Mouse (Mus musculus) CH12.LX (cell line): ENCODE measurements at regions not wholly inside any gene's neighbourhood (a gene's known extent, or its start where the extent isn't known, plus 50 kb on each side); places are given as distances from the start of the nearest gene placed in this dataset.

Experiments used
- DNase-seq: peaks from one replicate; pipeline ENCODE4 v3.0.0-alpha.2; 2013; ENCODE audit errors: extremely low read depth
- H3K27ac ChIP-seq: 2 replicates; pipeline ENCODE4 v1.5.1; 2012; ENCODE audit warnings: low read depth, mild to moderate bottlenecking, control low read depth, moderate library complexity; ENCODE audit not compliant: insufficient read depth
- H3K27me3 ChIP-seq: replicated peaks from 2 replicates; pipeline ENCODE3; 2012; ENCODE audit warnings: inconsistent platforms
- H3K36me3 ChIP-seq, 2 experiments: replicated peaks in 1 of 2; 2 replicates each; pipeline versions ENCODE3 to v1.6.1; 2012; ENCODE audit warnings: inconsistent platforms in 1 of 2, low read length in 1 of 2, mild to moderate bottlenecking in 1 of 2, mixed read lengths in 1 of 2, moderate library complexity in 1 of 2; ENCODE audit not compliant: control insufficient read depth in 1 of 2, insufficient read depth in 1 of 2
- H3K4me1 ChIP-seq, 2 experiments: 2 replicates each; pipeline ENCODE4 v1.6.1; 2012; ENCODE audit warnings: inconsistent platforms in 1 of 2, moderate library complexity in 1 of 2; ENCODE audit not compliant: insufficient read depth in 2 of 2, control insufficient read depth in 1 of 2
- H3K4me2 ChIP-seq: 2 replicates; pipeline ENCODE4 v1.6.1; 2012; ENCODE audit warnings: low read depth, mild to moderate bottlenecking, control low read depth; ENCODE audit not compliant: poor library complexity, insufficient read depth, severe bottlenecking
- H3K4me3 ChIP-seq, 3 experiments: fragments of 150-350 bp in 1 of 3; sonication (generic) in 1 of 3; replicated peaks in 1 of 3; 2 replicates each; pipeline versions ENCODE3 to v1.5.1; 2011 to 2012; ENCODE audit warnings: low read depth in 2 of 3, low read length in 2 of 3, mild to moderate bottlenecking in 2 of 3, moderate library complexity in 2 of 3, control low read depth in 1 of 3, improper control_type of control experiment in 1 of 3, inconsistent platforms in 1 of 3, mixed read lengths in 1 of 3; ENCODE audit not compliant: poor library complexity in 1 of 3
- H3K79me2 ChIP-seq: replicated peaks from 2 replicates; pipeline ENCODE4 v1.6.1; 2012; ENCODE audit warnings: mild to moderate bottlenecking, moderate library complexity; ENCODE audit not compliant: control insufficient read depth, poor library complexity, insufficient read depth, severe bottlenecking; ENCODE audit errors: extremely low read depth
- H3K9ac ChIP-seq: 2 replicates; pipeline ENCODE4 v1.6.1; 2012; ENCODE audit warnings: low read depth, mild to moderate bottlenecking, control low read depth, moderate library complexity; ENCODE audit not compliant: insufficient read depth
- H3K9me3 ChIP-seq: replicated peaks from 2 replicates; pipeline ENCODE3; 2012; ENCODE audit warnings: low read length, inconsistent platforms, mixed read lengths
- CHD1 ChIP-seq: IDR thresholded peaks from 2 replicates; pipeline ENCODE4 v1.6.1; 2012; ENCODE audit warnings: low read depth, low read length, improper control_type of control experiment, inconsistent platforms
- CTCF ChIP-seq, 2 experiments: IDR thresholded peaks in 1 of 2; conservative IDR thresholded peaks in 1 of 2; 2 replicates each; pipeline ENCODE4 v1.5.1; 2011 to 2012; ENCODE audit warnings: low read depth in 2 of 2, low read length in 2 of 2, improper control_type of control experiment in 1 of 2, inconsistent platforms in 1 of 2, mild to moderate bottlenecking in 1 of 2, moderate library complexity in 1 of 2
- E2F4 ChIP-seq: IDR thresholded peaks from 2 replicates; pipeline ENCODE4 v1.6.1; 2011; ENCODE audit warnings: low read depth, low read length, improper control_type of control experiment; ENCODE audit not compliant: insufficient replicate concordance
- EP300 ChIP-seq: IDR thresholded peaks from 2 replicates; pipeline ENCODE4 v1.6.1; 2011; ENCODE audit warnings: low read length, improper control_type of control experiment
- GABPA ChIP-seq: IDR thresholded peaks from 2 replicates; pipeline ENCODE4 v1.6.1; 2012; ENCODE audit warnings: low read depth, low read length, improper control_type of control experiment, inconsistent platforms; ENCODE audit not compliant: insufficient replicate concordance
- IRF4 ChIP-seq: IDR thresholded peaks from 2 replicates; pipeline ENCODE4 v1.6.1; 2014; ENCODE audit warnings: low read depth, mild to moderate bottlenecking, inconsistent platforms, low read length, improper control_type of control experiment
- JUN ChIP-seq: IDR thresholded peaks from 2 replicates; pipeline ENCODE4 v1.6.1; 2011; ENCODE audit warnings: low read depth, mild to moderate bottlenecking, low read length, improper control_type of control experiment, moderate library complexity; ENCODE audit not compliant: insufficient read depth
- KAT2A ChIP-seq: IDR thresholded peaks from 2 replicates; pipeline ENCODE4 v1.6.1; 2012; ENCODE audit warnings: low read length, improper control_type of control experiment, inconsistent platforms; ENCODE audit not compliant: insufficient replicate concordance
- MAZ ChIP-seq: IDR thresholded peaks from 2 replicates; pipeline ENCODE4 v1.6.1; 2012; ENCODE audit warnings: low read depth, mild to moderate bottlenecking, inconsistent platforms, low read length, improper control_type of control experiment, moderate library complexity
- MXI1 ChIP-seq: IDR thresholded peaks from 2 replicates; pipeline ENCODE4 v1.6.1; 2011; ENCODE audit warnings: mild to moderate bottlenecking, low read depth, low read length, improper control_type of control experiment
- NELFE ChIP-seq: IDR thresholded peaks from 2 replicates; pipeline ENCODE4 v1.6.1; 2011; ENCODE audit warnings: low read depth, low read length, improper control_type of control experiment
- PAX5 ChIP-seq: IDR thresholded peaks from 2 replicates; pipeline ENCODE4 v1.6.1; 2012; ENCODE audit warnings: low read length, inconsistent platforms, mixed read lengths
- POLR2AphosphoS2 ChIP-seq: IDR thresholded peaks from 2 replicates; pipeline ENCODE4 v1.6.1; 2011; ENCODE audit warnings: low read depth, low read length, improper control_type of control experiment
- RAD21 ChIP-seq: IDR thresholded peaks from 2 replicates; pipeline ENCODE4 v1.6.1; 2011; ENCODE audit warnings: low read depth, mild to moderate bottlenecking, low read length, improper control_type of control experiment, moderate library complexity
- RCOR1 ChIP-seq: conservative IDR thresholded peaks from 2 replicates; pipeline ENCODE4 v1.6.1; 2012; ENCODE audit warnings: low read depth, mild to moderate bottlenecking, inconsistent platforms, low read length, improper control_type of control experiment
- TBP ChIP-seq: conservative IDR thresholded peaks from 2 replicates; pipeline ENCODE4 v1.6.1; 2011; ENCODE audit warnings: low read depth, low read length, improper control_type of control experiment
- USF2 ChIP-seq: conservative IDR thresholded peaks from 2 replicates; pipeline ENCODE4 v1.6.1; 2011; ENCODE audit warnings: low read depth, low read length, improper control_type of control experiment
- ZMIZ1 ChIP-seq: IDR thresholded peaks from 2 replicates; pipeline ENCODE4 v1.6.1; 2012; ENCODE audit warnings: low read depth, mild to moderate bottlenecking, inconsistent platforms, low read length, improper control_type of control experiment
- ZNF384 ChIP-seq: IDR thresholded peaks from 2 replicates; pipeline ENCODE4 v1.6.1; 2012; ENCODE audit warnings: low read depth, low read length, improper control_type of control experiment, inconsistent platforms
- dilution Hi-C: fragments of 300-500 bp; cut with MboI; formaldehyde crosslinking; loops from 2 replicates; pipeline ENCODE4 v1.14.3; 2020; ENCODE audit warnings: low sequenced_read_pairs; ENCODE audit not compliant: extremely low pct_unique_long_range_greater_than_20kb, extremely low pct_ligation_motif_present
- in situ Hi-C: fragments of 300-500 bp; cut with MboI; formaldehyde crosslinking; loops from 3 replicates; pipeline ENCODE4 v1.14.3; 2019; ENCODE audit warnings: low sequenced_read_pairs, low pct_ligation_motif_present, low pct_unique_long_range_greater_than_20kb, mixed read lengths

- no peaks in the 10 kb centered on the region for H3K9me3 ChIP-seq
- no peak for DNase-seq
- no peak overlapping the region for H3K27ac ChIP-seq
- dilution Hi-C loops (no loop called here), in situ Hi-C loops (no loop called here)
- H3K4me1 ChIP-seq, result no peaks in the 10 kb centered on the region
- H3K79me2 ChIP-seq, result no peaks in the 10 kb centered on the region
- H3K4me3 ChIP-seq, result no peak overlapping the region
- no peak overlapping the region for H3K9ac ChIP-seq
- no peaks in the 10 kb centered on the region for H3K27me3 ChIP-seq
- no peak overlapping the region for H3K4me2 ChIP-seq
- no peak for TF ChIP-seq KAT2A
- no peak for TF ChIP-seq ZMIZ1
- TF ChIP-seq MXI1, result no peak
- TF ChIP-seq EP300, result no peak
- TF ChIP-seq RAD21, result no peak
- no peak for TF ChIP-seq TBP
- no peak for TF ChIP-seq E2F4
- TF ChIP-seq MAZ, result no peak
- TF ChIP-seq CTCF (conservative IDR thresholded peaks at IDR 0.05 in 1 of 2, IDR thresholded peaks at IDR 0.05 in 1 of 2; ENCODE audit: low read depth in 2 of 2, low read length in 2 of 2), result no peak
- no peak for TF ChIP-seq GABPA
- no peak for TF ChIP-seq POLR2AphosphoS2
- no peak for TF ChIP-seq IRF4
- no peak for TF ChIP-seq NELFE
- TF ChIP-seq JUN, result no peak
- TF ChIP-seq RCOR1, result no peak
- no peak for TF ChIP-seq CHD1
- H3K36me3 ChIP-seq, result no peaks in the 10 kb centered on the region
Observed at GRCm38 (mm10) chr3:50825534-50826423, 382.4 kb upstream of the Slc7a11 start.

- DNase-seq, result no peak
Observed at GRCm38 (mm10) chr3:50826424-50826819, 383.0 kb upstream of the Slc7a11 start.

More at GRCm38 (mm10) chr3:50826424-50826819, 383.0 kb upstream of the Slc7a11 start:
- in situ Hi-C loops, result no loop called here
- Histone ChIP-seq H3K4me3 (no peak overlapping the region), H3K4me2 (no peak overlapping the region), H3K9ac (no peak overlapping the region), H3K4me1 (no peaks in the 10 kb centered on the region), H3K9me3 (no peaks in the 10 kb centered on the region), H3K36me3 (no peaks in the 10 kb centered on the region), H3K79me2 (no peaks in the 10 kb centered on the region), H3K27me3 (no peaks in the 10 kb centered on the region), H3K27ac (no peak overlapping the region)
- dilution Hi-C loops, result no loop called here
- TF ChIP-seq PAX5 (no peak), USF2 (no peak), ZMIZ1 (no peak), RAD21 (no peak), ZNF384 (no peak), MAZ (no peak), TBP (no peak)
